Mouse (Mus musculus) gastrocnemius, postnatal 10 days (tissue): ENCODE measurements around the gene Nr0b2. TPM values are rescaled to one million over a fixed set of nuclear protein-coding genes. Genes with fewer than 3 reads are reported as not detected.

Experiments
- DNase-seq: peaks from one replicate; pipeline ENCODE4 v3.0.0; 2021; ENCODE audit warnings: mixed read lengths
- total RNA-seq, 2 experiments: library from RNA; stranded (reverse); gene quantifications; 2 replicates each; pipeline ENCODE4 v1.2.3; 2021

Gene Nr0b2
- total RNA-seq, 2 experiments from 2014 or later, result 0.23 TPM; not detected in 1

DNA sequence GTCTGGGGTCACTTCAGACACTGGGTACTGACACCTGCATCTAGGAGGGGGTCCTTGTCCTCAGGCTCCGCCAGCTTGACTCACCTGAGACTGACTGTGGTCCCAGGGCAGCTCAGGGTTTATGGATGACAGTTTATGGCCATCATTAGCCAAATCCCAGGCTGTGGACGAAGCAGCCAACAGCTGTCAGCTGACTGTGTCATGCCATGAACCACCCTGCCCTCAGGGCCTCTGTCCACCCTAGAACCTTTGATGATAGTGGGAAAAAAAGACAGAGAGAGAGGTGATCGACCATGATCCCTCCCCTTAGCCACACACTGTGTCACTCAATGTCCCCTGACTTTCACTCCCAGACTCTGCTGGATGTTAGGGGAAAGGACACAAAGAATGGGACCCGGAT is 8.4 kb downstream of the Nr0b2 start:
- no peak for DNase-seq

- DNase-seq, result peak; percentile 27
Measured at GRCm38 (mm10) chr4:133563123-133563571, 10.0 kb downstream of the Nr0b2 start.

DNA sequence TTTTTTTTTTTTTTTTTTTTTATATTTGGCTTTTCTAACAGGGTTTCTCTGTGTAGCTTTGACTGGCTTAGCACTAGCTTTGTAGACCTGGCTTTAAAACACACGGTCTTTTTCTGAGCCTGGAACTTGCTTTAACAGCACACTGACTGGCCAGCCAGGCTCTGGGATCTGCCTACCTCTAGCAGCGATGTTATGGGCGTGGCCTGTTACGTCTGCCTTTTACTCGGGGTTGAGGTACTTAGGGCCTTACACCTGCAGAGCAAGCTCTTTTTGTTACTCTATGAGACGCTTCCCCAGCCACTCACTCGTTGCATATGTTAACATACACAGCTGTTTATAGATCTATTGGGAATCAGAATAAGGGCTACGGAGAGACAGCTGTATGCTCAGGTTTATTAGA is 14.1 kb downstream of the Nr0b2 start:
- no peak for DNase-seq

DNA sequence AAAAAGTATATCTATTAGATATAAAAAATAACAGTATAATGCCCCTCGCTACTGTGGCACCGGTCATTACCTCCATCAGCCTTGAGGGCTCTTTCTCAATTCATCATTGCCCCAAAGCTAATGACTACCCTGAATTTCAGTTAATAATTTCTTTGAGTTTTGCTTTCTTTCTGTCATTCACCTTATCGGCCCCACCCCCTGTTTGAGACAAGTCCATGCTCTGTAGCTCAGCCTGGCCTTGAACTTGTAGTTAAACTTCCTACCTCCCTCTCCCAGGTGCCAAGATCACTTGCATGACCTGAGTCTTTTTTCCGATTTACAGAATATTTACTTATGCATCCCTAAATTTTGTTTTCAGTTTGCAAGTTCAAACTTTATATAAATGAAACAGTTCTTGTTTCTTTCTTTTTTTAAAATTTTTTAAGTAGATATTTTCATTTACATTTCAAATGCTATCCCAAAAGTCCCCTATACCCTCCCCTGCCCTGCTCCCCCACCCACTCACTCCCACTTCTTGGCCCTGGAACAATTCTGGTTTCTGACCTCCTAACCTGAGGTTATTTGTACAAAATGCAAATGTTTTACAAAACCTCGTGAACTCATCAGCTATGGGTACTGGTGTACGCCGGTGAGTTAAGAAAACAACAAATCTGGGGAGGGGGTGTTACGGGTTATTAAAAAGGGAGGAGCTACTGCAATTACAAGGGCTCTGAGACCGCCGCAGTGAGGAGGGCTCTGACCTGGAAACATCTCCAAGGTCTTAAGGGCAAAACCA is 16.3 kb downstream of the Nr0b2 start:
- no peak for DNase-seq

GRCm38 (mm10) chr4:133570066-133570466 is 16.9 kb downstream of the Nr0b2 start:
- no peak for DNase-seq

DNA sequence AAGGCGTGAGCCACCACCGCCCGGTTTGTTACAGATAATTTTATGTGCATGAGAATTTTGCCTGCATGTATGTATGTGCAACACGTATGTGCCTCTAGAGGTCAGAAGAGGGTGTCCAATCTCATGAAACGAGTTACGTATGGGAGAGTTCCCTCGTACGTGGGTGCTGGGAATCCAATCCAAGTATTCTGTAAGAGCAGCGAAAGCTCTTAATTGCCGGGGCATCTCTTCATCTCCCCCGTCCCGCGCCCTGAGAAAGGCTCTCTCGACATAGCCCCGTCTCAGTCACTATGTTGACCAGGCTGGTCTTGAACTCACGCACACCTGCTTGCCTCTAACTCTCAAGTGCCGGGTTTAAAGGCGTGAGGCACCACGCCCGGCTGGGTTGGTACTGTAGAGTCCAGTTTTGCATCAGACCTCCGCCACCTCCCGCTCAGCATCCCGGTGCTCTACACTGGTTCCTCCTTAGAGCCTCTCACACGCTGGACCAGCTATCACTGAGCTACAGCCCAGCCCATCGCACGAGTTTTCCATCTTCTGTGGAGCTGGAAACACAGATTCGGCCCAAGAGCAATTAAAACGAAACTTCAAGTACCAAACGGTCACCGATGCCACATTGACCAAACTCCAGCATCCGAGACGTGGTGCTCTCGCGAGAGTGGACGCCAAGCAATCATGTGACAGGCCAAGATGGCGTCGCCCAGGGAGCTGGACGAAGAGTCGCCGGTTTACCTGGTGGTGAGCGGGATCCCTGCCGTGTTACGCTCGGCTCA is 21.1 kb downstream of the Nr0b2 start, which contains the start of gene Gpatch3:
Gpatch3 (plus strand) TSS at position 676 of the 773 bp plus-strand sequence.
- peak; percentile 91 for DNase-seq

DNA sequence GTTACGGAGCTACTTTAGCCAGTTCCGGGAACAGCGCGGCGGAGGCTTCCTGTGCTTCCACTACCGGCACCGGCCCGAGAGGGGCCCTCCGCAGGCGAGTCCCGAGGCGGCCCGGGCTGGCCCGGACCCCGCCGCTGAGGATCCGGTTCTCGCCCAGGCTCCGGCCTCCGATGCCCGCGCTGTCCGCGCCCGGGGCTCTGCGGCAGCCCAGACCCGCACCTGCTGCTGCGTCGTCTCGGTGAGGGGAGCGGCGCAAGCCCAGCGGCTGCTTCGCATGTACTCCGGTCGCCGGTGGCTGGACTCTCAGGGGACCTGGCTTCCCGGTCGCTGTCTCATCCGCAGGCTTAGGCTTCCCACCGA is 21.6 kb downstream of the Nr0b2 start:
- no peak for DNase-seq

DNA sequence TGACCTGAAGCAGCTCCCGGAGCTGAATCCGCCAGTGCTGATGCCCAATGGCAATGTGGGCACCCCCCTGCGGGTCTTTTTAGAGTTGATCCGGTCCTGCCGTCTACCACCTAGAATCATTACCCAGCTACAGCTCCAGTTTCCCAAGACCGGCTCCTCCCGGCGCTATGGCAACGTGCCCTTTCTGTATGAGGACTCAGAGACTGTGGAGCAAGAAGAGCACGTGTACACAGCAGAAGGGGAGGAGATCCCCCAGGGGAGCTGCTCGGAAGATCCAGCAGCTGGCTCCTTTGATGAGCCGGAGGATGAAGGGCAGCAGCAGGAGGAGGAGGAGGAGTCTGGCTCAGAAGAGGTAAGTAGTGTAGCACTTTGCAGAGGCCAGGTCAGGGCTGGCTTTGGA is 24.8 kb downstream of the Nr0b2 start:
- DNase-seq, result no peak

- DNase-seq, result no peak
Measured at GRCm38 (mm10) chr4:133583690-133584058, 30.5 kb downstream of the Nr0b2 start.

- DNase-seq, result peak; percentile 77
Measured at GRCm38 (mm10) chr4:133584059-133584951, 31.1 kb downstream of the Nr0b2 start, which contains the start of gene Gpn2. Gene Gpn2, plus strand, starts transcription at chr4:133584362.

- DNase-seq, result peak; percentile 63
Measured at GRCm38 (mm10) chr4:133592570-133592969, 39.4 kb downstream of the Nr0b2 start.

DNA sequence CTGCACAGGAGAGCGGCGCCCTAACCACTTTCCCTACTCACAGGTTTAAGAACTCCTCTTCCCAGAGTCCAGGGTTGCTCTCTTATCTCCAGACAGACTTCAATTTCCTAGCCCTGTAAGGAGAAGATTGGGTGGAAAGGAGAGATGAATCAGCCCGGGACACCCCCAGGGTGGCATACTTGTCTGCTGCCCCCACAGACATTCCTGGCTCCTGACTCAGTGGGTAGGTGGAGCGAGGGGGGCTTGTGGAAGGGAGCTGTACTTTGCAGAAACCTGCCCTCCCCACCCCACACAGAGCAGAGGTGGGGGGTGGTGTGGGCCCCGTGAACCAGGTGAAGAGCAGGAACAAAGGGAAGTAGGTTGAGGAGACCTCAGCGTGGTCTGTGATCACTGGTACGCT is 42.4 kb downstream of the Nr0b2 start:
- no peak for DNase-seq

- no peak for DNase-seq
Measured at GRCm38 (mm10) chr4:133596084-133596483, 42.9 kb downstream of the Nr0b2 start.

- DNase-seq, result no peak
Measured at GRCm38 (mm10) chr4:133598616-133599015, 45.4 kb downstream of the Nr0b2 start.

DNA sequence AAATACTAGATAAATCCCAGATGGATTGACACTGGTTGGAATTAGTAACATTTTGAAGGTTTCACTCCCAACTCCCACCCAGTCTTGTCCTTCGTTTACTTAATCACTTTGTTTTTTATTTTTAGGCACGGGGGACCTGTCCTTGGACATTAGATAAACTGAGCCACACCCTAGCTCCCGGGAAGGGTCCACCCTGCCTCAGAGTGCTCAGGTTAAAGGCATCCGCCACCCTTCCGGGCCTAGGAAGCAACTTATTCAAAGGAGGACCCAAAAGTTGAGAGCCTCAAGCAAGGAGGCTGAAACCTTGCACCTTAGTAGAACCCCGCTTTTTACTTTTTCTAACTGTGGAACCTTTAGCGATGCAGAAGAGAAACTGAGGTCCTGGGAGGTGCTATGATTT is 45.9 kb downstream of the Nr0b2 start:
- DNase-seq, result no peak

DNA sequence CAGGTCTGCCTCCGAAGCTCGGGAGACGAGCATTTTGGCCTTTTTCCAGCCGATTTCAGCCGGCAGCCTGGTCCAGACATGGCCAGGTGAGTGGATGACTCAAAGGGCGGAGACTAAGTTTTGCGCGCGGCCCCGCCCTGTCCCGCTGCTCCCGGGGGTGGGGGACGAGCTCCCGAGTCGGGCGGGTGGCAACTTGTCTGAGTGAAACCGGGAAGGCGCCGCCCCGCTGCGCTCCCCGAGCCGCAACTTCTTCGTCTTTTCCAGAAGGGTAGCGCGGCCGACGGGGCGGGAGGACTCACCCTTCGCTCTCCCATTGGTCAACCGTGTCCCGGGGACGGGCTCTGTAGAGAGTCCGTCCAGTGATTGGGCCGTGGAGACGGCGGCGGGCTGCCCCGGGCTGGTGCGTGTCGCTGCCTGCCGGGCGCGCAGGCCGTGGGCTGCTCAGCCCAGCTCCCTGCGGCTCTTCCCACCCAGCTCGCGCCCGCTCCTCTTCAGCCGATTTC is 46.4 kb downstream of the Nr0b2 start:
- peak; percentile 88 for DNase-seq

GRCm38 (mm10) chr4:133600306-133600705 is 47.1 kb downstream of the Nr0b2 start:
- no peak for DNase-seq

DNA sequence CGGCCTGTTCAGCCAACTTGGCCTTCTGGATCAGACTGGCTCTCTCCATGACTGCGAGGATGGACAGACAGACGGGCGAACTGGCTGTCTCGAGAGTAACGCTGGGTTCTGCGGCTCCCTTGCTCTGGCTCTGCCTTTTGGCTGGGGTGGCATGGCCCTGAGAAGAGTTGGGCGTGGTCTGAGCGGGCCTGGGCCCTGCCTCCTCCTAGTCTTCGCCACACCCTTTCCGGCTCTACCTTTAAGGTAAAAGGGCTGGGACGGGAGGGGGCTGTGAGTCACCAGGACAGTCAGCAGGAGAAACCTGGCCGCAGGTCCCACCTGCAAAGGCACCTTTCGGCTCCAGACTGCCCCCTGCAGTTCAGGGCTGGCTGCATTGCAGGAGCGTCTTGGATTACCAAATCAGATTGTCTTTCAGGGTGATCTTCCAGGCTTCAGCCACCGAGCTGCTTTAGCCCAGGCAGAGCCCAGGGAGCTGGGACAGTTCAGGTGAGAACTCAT is 48.6 kb downstream of the Nr0b2 start, which contains the start of gene Sfn:
Sfn (minus strand) TSS at position 448 of the 498 bp plus-strand sequence.
- peak; percentile 59 for DNase-seq

DNA sequence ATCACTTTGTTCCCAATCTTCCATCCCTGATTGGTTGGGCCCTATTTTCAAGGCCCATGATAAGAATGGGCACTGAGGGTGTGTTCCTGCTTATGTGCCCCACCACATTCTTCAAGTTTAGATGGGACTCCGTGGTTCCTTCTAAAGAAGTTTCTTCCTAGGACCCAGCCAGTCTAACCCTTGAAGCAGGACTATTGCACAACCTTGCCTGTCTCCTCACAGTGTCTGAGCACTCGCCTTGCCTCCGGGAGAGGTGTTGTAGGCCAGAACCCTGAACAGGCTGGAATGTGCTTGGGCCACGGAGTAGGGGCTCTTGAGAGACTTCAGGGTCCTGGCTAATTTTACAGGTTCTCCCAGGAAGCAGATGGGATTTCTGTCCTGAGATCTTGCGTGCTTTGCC is 49.9 kb downstream of the Nr0b2 start:
- no peak for DNase-seq

GRCm38 (mm10) chr4:133604175-133604574 is 51.0 kb downstream of the Nr0b2 start:
- no peak for DNase-seq

GRCm38 (mm10) chr4:133604856-133605255 is 51.7 kb downstream of the Nr0b2 start:
- DNase-seq, result no peak

- no peak for DNase-seq
Measured at GRCm38 (mm10) chr4:133605330-133605729, 52.2 kb downstream of the Nr0b2 start.
